Mouse (Mus musculus): ENCODE measurements at regions not wholly inside any gene's neighbourhood (a gene's known extent, or its start where the extent isn't known, plus 50 kb on each side); places are given as distances from the start of the nearest gene placed in this dataset.

DNA sequence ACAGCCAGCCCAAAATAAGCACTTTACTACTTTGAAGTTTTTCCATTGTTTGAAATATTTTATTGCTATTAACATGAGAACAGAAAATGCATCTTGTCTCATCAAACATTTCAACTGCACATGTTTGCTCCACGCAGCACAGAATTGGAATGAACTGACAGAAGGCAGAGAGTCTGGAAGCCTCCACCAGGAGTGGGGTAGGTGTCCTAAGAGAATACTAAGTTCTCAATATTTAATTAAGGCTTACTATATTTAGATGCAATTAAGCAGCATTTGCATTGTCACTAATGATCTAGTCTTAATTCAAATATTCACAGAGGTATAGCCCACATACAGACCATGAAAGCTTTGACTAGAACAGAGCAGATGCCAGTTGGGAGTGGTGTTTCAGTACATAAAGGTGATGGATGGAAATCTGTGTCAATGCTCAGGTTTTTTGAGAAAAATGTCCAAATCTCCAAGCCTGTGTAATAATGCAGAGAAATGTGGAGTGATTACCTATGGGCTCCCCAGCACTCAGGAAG is 491.2 kb downstream of the Tm4sf1 start:
- no peak for DNase-seq (ENCODE audit: low read depth, low spot score)

DNA sequence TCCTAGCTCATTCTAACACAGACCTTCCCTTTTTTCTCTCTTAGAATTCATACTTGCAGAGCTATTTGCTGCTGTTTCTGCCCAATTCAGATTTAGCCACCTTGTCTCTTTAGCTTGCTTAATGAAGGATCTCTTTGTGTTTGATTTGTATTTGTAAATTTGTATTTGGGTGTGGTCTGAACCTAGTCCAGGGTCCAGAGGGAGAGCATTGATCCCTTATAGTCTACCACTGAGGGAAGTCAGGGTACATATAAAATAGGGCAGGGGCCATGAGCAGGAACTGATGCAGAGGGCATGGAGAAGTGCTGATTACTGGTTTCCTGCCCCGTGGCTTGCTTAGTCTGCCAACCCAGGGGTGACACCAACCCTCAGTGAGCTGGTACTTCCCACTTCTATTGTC is 508.7 kb downstream of the Tm4sf1 start:
- no peak for DNase-seq (ENCODE audit: low read depth, low spot score)

- DNase-seq (ENCODE audit: low read depth, low spot score) = peak; percentile 14
Measured at GRCm38 (mm10) chr3:56789155-56789554, 512.6 kb downstream of the Tm4sf1 start.

GRCm38 (mm10) chr3:56773920-56774319 is 527.9 kb downstream of the Tm4sf1 start:
- DNase-seq (ENCODE audit: low read depth, low spot score) = no peak

GRCm38 (mm10) chr3:56770225-56770624 is 531.6 kb downstream of the Tm4sf1 start:
- DNase-seq (ENCODE audit: low read depth, low spot score) = no peak

- no peak for DNase-seq (ENCODE audit: low read depth, low spot score)
Measured at GRCm38 (mm10) chr3:56767133-56767532, 534.7 kb downstream of the Tm4sf1 start.

DNA sequence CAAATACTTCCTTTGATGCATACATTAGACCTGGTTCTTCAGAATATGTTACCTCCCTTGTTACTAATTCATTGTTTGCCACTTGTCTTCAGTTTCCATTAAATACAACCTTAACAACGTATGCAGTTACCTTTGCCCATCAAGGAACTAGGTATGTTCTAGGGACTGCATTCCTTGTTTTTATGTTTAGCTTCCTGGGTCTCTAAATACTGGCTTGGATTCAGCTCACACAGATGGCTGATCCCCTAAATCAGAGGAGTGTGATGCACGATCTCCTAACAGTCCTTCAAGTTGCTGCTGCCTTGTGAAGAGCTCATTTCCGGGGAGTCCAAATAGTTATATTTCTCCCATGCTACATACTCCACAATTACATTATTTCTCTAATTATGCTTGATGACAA is 537.5 kb downstream of the Tm4sf1 start:
- DNase-seq (ENCODE audit: low read depth, low spot score) = no peak

- no peak for DNase-seq (ENCODE audit: low read depth, low spot score)
Measured at GRCm38 (mm10) chr3:56763896-56764295, 537.9 kb downstream of the Tm4sf1 start.

DNA sequence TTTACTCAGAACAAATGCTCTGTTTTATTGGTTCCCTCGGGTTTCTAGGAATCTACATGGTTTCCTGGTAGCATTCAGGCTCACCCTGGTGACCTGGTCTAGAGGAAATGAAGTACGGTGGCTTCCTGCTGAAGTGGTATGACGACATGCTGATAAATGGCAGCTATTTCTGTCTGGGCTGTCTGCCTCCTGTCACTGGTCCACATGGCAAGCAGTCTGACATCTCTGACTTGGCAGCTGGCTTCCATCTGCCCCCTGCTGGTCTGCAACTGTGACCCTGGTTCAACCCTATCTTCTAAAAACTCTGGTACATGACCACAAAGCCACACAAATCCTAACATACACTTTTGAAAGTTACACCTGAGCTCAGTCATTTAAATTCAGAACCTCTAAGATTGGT is 548.1 kb downstream of the Tm4sf1 start:
- DNase-seq (ENCODE audit: low read depth, low spot score) = peak; percentile 29

- DNase-seq (ENCODE audit: low read depth, low spot score) = no peak
Measured at GRCm38 (mm10) chr3:56751926-56752325, 549.9 kb downstream of the Tm4sf1 start.

DNA sequence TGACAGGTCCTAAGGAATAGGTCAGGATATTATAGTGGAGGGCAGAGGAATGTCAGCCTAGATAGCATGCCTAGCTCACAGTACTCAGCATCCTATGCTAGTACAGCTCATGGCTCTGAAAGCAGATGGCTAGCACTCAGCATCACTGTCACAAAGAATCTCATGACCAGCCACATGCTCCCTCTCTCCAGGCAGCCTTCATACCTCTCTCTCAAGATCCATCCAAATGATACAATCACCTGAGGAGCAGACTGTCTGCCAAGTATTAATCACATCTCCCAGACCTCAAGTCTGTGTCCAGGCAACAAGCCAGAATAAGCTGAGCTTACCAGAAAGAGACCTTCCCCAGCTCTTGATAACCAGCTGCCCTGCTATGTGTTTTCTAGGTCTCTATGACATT is 557.4 kb upstream of the Nbea start:
- no peak for DNase-seq (ENCODE audit: low read depth, low spot score)

- no peak for DNase-seq (ENCODE audit: low read depth, low spot score)
Measured at GRCm38 (mm10) chr3:56739451-56739850, 556.0 kb upstream of the Nbea start.

GRCm38 (mm10) chr3:56730849-56731248 is 547.3 kb upstream of the Nbea start:
- DNase-seq (ENCODE audit: low read depth, low spot score) = no peak

DNA sequence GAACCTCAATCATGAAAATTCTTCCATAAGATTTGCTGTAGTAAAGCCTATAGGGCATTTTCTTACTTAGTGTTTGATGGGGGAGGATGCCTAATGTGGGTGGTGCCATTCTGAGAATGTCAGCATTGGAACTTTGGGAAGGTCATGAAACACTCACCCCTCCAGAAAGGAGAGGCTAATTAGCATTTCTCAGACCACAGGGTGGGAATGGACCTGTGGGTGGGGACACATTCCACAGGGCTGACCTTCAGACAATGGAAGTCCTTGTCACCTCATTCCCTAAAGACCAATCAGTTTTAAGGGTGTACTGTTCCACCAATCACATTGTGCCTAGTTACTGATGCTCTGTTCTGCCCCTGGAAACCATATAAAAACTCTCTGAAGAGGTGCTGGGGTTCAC is 541.5 kb upstream of the Nbea start:
- peak; percentile 73 for DNase-seq (ENCODE audit: low read depth, low spot score)

GRCm38 (mm10) chr3:56708260-56708659 is 524.8 kb upstream of the Nbea start:
- no peak for DNase-seq (ENCODE audit: low read depth, low spot score)

DNA sequence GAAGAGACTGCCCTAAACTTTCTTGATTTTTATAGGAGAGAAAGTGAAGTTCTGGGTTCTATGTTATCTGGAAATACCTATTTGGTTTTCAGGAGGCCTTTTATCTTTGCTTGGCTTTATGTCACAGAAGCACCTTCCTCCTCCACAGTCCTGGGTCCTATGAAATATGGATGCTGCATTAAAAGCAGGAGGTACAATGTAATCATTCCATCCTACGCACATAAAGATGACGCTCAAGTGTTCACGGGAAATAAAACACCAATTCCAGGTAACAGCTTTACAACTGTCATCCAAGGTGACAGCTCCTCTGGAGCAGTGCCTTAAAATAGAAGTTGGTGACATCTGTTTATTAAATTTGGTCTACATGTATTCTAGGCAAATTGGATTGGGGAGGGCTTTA is 523.8 kb upstream of the Nbea start:
- DNase-seq (ENCODE audit: low read depth, low spot score) = no peak

DNA sequence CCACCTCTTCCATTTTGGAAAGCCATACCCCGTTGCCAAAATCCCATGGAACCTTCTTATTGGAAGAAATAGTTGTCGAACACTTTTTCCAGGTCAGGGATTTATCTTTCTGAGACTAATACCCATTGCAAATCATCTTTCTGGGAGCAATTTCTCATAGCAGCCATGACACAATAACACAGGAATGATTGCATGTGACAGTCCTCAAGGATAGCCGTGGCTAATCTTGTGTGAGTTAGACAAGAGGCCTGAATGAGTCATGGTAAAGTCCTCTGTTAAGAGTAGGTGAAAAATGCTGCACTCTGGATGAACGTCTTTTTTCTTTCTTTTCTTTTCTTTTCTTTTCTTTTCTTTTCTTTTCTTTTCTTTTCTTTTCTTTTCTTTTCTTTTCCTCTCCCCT is 522.5 kb upstream of the Nbea start:
- DNase-seq (ENCODE audit: low read depth, low spot score) = no peak

DNA sequence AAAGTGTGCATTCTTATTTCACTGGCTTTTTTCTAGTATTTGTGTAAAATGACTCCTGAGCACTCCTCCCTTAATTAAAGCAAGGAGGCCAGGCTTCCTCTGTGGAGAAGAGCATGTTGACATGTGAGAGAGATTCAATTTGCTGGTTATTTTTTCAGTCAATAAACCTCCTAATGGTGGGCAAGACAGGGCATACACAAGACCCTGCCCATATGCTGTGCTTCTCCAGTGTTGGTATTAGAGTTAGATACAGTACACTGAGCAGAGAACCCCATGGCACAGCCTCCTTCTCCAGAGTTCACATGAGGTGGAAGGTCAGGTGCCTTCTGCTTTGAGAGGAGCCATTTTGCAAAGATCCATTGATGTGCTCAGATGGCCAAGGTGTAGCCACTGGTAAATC is 515.4 kb upstream of the Nbea start:
- no peak for DNase-seq (ENCODE audit: low read depth, low spot score)

- DNase-seq (ENCODE audit: low read depth, low spot score) = peak; percentile 2
Measured at GRCm38 (mm10) chr3:56698248-56698647, 514.7 kb upstream of the Nbea start.

DNA sequence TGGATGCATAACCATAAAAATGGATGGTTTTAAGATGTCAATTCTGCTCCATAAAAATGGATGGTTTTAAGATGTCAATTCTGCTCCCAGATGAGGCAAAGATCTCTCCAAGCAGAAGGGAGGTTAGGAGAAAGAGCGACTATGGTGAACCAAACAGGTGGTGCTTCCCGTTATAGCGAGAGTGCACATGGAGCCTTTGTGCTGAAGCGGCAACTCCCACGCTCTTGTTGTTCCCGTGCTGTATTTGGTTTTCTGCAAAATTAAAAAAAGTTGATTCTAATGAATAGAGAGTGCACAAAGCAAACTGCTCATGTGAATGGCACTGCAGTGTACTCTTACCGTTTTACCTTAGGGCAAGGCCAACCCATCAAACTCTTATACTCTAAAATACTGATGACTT is 497.5 kb upstream of the Nbea start:
- DNase-seq (ENCODE audit: low read depth, low spot score) = no peak

- DNase-seq (ENCODE audit: low read depth, low spot score) = no peak
Measured at GRCm38 (mm10) chr3:56668829-56669228, 485.3 kb upstream of the Nbea start.

GRCm38 (mm10) chr3:56660594-56660993 is 477.1 kb upstream of the Nbea start:
- no peak for DNase-seq (ENCODE audit: low read depth, low spot score)

- no peak for DNase-seq (ENCODE audit: low read depth, low spot score)
Measured at GRCm38 (mm10) chr3:56647313-56647712, 463.8 kb upstream of the Nbea start.
